Mouse (Mus musculus) hindbrain, embryonic 16.5 days (tissue): ENCODE results near the gene B4gat1. TPM values are rescaled to one million over a fixed set of nuclear protein-coding genes. Genes with fewer than 3 reads are reported as not detected.

Source experiments
- ATAC-seq: fragments of 200-750 bp; cut with Nextera tagmentation; 2 replicates; pipeline ENCODE4 v1.8.0; 2017; ENCODE audit warnings: moderate TSS enrichment, moderate library complexity
- H3K27ac ChIP-seq: fragments of 300-500 bp; sonication (generic); 2 replicates; pipeline ENCODE4 v1.5.1; 2014; ENCODE audit warnings: low read depth, mild to moderate bottlenecking, control low read depth, low read length, moderate library complexity
- H3K27me3 ChIP-seq: fragments of 300-500 bp; sonication (generic); replicated peaks from 2 replicates; pipeline ENCODE4 v1.6.1; 2014; ENCODE audit warnings: low read length; ENCODE audit not compliant: control insufficient read depth, insufficient read depth
- H3K36me3 ChIP-seq: fragments of 300-500 bp; sonication (generic); 2 replicates; pipeline ENCODE4 v1.6.1; 2014; ENCODE audit warnings: mild to moderate bottlenecking, low read length, moderate library complexity, mixed read lengths; ENCODE audit not compliant: control insufficient read depth, insufficient read depth
- H3K4me1 ChIP-seq: fragments of 300-500 bp; sonication (generic); 2 replicates; pipeline ENCODE4 v1.6.1; 2014; ENCODE audit warnings: low read depth, low read length; ENCODE audit not compliant: control insufficient read depth, insufficient read depth
- H3K4me2 ChIP-seq: fragments of 300-500 bp; sonication (generic); 2 replicates; pipeline ENCODE4 v1.6.1; 2014; ENCODE audit warnings: mild to moderate bottlenecking, low read length, control low read depth, moderate library complexity
- H3K4me3 ChIP-seq: fragments of 300-500 bp; sonication (generic); 2 replicates; pipeline ENCODE4 v1.5.1; 2014; ENCODE audit warnings: mild to moderate bottlenecking, low read length, control low read depth, moderate library complexity
- H3K9ac ChIP-seq: fragments of 300-500 bp; sonication (generic); 2 replicates; pipeline ENCODE4 v1.6.1; 2014; ENCODE audit warnings: low read depth, mild to moderate bottlenecking, control low read depth, low read length, moderate library complexity
- H3K9me3 ChIP-seq: fragments of 300-500 bp; sonication (generic); 2 replicates; pipeline ENCODE4 v1.6.1; 2014; ENCODE audit warnings: mild to moderate bottlenecking, low read length, moderate library complexity; ENCODE audit not compliant: control insufficient read depth
- WGBS: fragments of 180-500 bp; shearing (Covaris S2); extraction: QIAGEN DNeasy Blood & Tissue Kit; methylation state at CpG from one replicate; pipeline ENCODE4 v1.1.7; 2014; 5-methylcytosine and 5-hydroxymethylcytosine counted together
- polyA plus RNA-seq: library from polyadenylated mRNA; unstranded; fragments of >200 nt; fragmentation: Nextera tagmentation; extraction: Ambion mirVana; gene quantifications from 2 replicates; pipeline ENCODE4 v1.2.1, GENCODE M21; 2015

B4gat1 gene
- 116 and 133 TPM in 2 replicates for polyA plus RNA-seq

DNA sequence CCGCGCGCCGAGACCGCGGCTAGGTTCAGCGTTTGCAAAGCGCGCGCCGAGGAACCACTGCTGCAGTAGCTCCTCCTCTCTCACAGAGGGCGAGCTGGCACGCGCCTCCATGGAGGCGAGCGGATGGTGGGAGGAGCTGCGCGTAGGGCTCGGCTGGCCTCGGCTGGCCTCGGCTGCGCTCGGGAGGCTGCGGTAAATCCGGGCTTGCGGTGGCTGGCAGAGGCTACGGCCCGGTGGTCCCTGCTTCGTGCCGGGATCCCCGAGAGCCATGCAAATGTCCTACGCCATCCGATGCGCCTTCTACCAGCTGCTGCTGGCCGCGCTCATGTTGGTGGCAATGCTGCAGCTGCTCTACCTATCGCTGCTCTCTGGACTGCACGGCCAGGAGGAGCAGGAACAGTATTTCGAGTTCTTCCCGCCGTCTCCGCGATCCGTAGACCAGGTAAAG, at the start of gene B4gat1, which contains the start of gene AC124502.3:
Gene B4gat1, plus strand, starts transcription at position 118 of the 448 bp plus-strand sequence.
Gene AC124502.3, plus strand, starts transcription at position 183 of the 448 bp plus-strand sequence.
- Histone ChIP-seq H3K4me3 (peak within 1 kb of the TSS; percentile 92), H3K9ac (peak within 1 kb of the TSS; percentile 88), H3K4me2 (peak within 1 kb of the TSS; percentile 96), H3K4me1 (peaks cover 27% of the 10 kb centered on the region), H3K27me3 (no peaks in the 10 kb centered on the region), H3K36me3 (no peaks in the 10 kb centered on the region; the same call in 1 of the 2 replicates), H3K27ac (peak within 1 kb of the TSS; percentile 87), H3K9me3 (no peaks in the 10 kb centered on the region)
- 0% methylated on average over 42 of the region's 44 CpGs for WGBS
- peak; percentile 93 for ATAC-seq

DNA sequence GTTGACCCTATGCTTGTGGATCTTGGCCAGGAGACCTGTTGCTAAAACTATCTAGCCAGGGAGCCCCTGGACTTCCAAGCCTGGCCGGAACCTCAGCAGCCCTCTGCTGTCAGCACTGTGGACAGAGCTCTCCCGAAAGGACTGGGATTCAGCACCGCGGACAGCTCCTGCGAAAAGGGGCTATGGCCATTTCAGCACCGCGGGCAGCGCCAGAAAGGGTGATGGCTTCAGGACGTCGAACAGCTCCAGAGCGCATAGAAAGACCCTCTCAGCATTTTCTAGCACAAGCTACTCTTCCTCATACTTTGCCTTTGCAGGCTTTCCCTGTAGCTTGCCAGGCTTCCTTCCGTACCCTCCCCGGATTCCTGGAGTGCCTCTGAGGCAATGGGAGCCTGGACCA, 49.6 kb upstream of the B4gat1 start:
- H3K9ac ChIP-seq: peak overlapping the region; percentile 70
- whole genome bisulfite sequencing: 2% methylated on average over 13 of the region's 13 CpGs
- H3K9me3 ChIP-seq: no peaks in the 10 kb centered on the region
- H3K27ac ChIP-seq: no peak overlapping the region
- H3K4me1 ChIP-seq: peaks cover 34% of the 10 kb centered on the region
- H3K4me2 ChIP-seq: peak overlapping the region; percentile 81
- 0 out of 2 replicates have a peak, but pooled peaks have one; percentile 1 for ATAC-seq
- no peaks in the 10 kb centered on the region for H3K36me3 ChIP-seq
- H3K27me3 ChIP-seq: peaks cover 30% of the 10 kb centered on the region
- peak overlapping the region; percentile 56 for H3K4me3 ChIP-seq

DNA sequence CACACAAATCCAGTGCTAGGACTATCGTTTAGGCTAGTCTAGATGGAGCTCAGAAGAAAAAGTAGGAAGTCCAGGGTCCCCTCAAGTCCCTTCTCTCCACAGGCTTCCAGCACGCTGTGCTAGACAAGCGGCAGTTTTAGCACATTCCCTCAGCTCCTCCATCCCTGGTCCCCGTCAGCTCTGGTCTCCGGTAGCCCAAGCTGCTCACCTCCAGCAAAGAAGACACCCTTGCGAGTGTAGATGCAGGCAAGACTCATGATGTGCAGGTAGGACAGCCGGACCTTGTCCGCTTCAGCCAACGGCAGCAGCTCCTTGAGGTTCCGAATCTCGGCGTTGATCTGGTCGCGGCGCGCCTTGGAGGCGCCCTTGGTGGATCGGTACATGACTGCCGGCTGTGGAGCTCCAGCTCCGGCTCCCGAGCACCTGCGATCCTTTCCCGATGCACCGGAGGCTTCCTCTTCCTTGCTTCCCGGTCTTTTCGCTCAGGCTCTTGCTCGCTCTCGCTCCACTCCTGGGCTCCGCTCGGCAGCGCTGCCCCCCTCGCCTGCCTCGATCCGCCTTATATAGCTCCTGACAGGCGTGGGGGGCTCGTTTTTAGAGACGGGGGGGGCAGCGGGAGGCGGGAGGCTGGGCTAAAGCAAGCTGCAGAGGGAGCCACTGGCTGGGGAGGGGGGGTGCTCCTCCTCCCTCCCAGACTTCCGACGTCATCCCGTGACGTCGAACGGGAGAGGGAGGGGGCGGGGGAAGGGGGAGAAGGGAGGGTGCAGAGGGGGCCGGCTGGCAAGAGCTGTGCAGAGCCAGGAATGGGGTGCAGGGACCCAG, 49.0 kb upstream of the B4gat1 start:
- H3K9me3 ChIP-seq: no peaks in the 10 kb centered on the region
- H3K27ac ChIP-seq: peak overlapping the region; percentile 78
- peak overlapping the region; percentile 81 for H3K4me2 ChIP-seq
- peak overlapping the region; percentile 56 for H3K4me3 ChIP-seq
- ATAC-seq: peak; percentile 83
- H3K9ac ChIP-seq: peak overlapping the region; percentile 70
- H3K36me3 ChIP-seq: no peaks in the 10 kb centered on the region
- peaks cover 37% of the 10 kb centered on the region for H3K4me1 ChIP-seq
- WGBS: 11% methylated on average over 45 of the region's 47 CpGs
- peaks cover 24% of the 10 kb centered on the region for H3K27me3 ChIP-seq

DNA sequence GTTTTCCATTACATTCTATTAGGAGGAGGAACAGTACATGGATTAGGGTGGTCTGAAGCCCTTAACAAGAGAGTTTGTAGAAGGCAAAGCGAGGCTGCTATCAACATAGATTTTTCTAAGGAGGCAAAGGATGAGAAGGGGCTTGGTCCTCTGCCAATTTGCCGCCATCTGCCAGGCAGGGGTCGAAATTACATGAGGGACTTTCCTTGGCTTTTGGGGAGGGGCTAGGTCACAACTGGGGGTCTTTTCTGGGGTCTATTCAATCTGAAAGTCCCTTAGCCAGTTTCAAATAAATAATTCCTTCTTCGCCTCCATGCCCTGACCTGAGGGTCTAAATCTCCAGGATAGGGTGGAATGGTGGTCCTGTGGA, 48.4 kb upstream of the B4gat1 start, which contains the start of gene Npas4:
Gene Npas4, minus strand, starts transcription at position 61 of the 370 bp plus-strand sequence.
- peak within 1 kb of the TSS; percentile 56 for H3K4me3 ChIP-seq
- peaks cover 40% of the 10 kb centered on the region for H3K4me1 ChIP-seq
- no peaks in the 10 kb centered on the region for H3K36me3 ChIP-seq
- H3K9ac ChIP-seq: peak within 1 kb of the TSS; percentile 70
- no peaks in the 10 kb centered on the region for H3K9me3 ChIP-seq
- no peak for ATAC-seq
- peak within 1 kb of the TSS; percentile 78 for H3K27ac ChIP-seq
- WGBS: 19% methylated on average over 4 of the region's 4 CpGs
- peaks cover 18% of the 10 kb centered on the region for H3K27me3 ChIP-seq
- H3K4me2 ChIP-seq: peak within 1 kb of the TSS; percentile 81

DNA sequence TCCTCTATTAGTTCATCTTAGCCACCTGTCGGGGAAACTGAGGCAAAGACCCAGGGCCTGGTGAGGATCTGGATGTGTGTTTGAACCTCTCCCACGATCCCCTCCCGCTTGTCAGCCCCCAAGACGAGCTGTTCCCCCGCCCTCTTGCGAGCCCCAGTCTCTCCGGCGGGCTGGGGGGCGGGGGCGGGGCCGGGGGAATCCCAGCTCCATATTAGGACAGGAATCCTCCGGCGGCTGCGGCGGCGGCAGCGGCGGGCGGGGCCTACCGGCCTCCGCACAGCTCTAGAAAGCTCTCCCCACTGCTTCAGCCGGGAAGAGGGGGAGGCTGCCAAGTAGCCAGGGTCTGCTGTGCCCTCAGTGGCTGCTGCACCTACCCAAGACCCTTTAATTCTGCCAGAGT, 47.9 kb upstream of the B4gat1 start:
- no peaks in the 10 kb centered on the region for H3K36me3 ChIP-seq
- peak overlapping the region; percentile 81 for H3K4me2 ChIP-seq
- H3K4me1 ChIP-seq: peaks cover 40% of the 10 kb centered on the region
- H3K27ac ChIP-seq: peak overlapping the region; percentile 78; the same call in 1 of the 2 replicates
- WGBS: 3% methylated on average over 12 of the region's 22 CpGs
- peak overlapping the region; percentile 56 for H3K4me3 ChIP-seq
- H3K27me3 ChIP-seq: peaks cover 18% of the 10 kb centered on the region
- no peak for ATAC-seq
- no peaks in the 10 kb centered on the region for H3K9me3 ChIP-seq
- peak overlapping the region; percentile 55; the same call in 1 of the 2 replicates for H3K9ac ChIP-seq

DNA sequence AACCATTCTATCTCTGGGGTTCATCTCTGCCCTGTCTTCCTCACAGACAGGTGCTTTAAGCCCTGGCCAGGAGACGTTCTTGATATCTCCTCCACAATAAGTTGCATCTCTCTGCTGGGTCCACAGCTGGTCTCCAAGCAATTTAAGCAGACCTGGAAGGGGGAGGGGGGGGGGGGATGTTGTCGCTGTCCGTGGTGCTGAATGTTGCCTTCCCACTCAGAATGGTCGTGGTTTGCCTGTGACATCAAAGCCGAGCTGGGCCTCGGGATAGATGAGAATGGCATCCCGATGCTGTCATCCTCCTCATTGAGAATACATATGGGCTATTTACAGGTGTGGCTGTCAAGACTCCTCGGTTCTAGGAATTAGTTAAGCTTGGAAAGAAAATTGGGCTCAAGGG, 46.3 kb upstream of the B4gat1 start:
- no peak for ATAC-seq
- no peak overlapping the region for H3K9ac ChIP-seq
- no peaks in the 10 kb centered on the region for H3K36me3 ChIP-seq
- no peaks in the 10 kb centered on the region for H3K9me3 ChIP-seq
- H3K27ac ChIP-seq: no peak overlapping the region
- WGBS: 15% methylated on average over 8 of the region's 8 CpGs
- H3K4me3 ChIP-seq: no peak overlapping the region
- H3K27me3 ChIP-seq: peaks cover 9% of the 10 kb centered on the region
- 0 out of 2 replicates have a peak overlapping the region, but pooled peaks have one; percentile 29 for H3K4me2 ChIP-seq
- peaks cover 40% of the 10 kb centered on the region for H3K4me1 ChIP-seq

DNA sequence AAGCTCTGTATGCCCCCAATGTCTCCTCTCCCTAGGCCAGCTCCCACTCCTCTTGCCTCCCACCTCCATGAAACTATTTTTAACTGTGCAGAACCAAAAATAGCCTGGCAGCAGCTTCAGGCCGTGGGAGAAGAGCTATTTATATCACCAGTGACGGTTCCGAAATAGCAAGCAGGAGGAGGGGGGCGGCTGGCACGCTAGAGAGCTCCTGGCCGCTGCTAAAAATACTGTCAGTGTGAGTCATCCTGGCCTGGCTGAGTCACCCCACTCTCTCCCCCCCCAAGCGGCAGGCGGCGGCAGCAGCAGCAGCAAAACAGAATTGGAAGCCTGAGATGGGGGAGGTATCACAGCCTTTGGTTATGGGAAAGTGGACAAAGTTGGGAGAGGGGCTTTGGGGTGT, 45.7 kb upstream of the B4gat1 start:
- WGBS: 4% methylated on average over 9 of the region's 9 CpGs
- no peaks in the 10 kb centered on the region for H3K9me3 ChIP-seq
- H3K36me3 ChIP-seq: no peaks in the 10 kb centered on the region
- H3K27me3 ChIP-seq: peaks cover 8% of the 10 kb centered on the region; the same call in 1 of the 2 replicates
- H3K27ac ChIP-seq: no peak overlapping the region
- peaks cover 42% of the 10 kb centered on the region for H3K4me1 ChIP-seq
- no peak for ATAC-seq
- H3K9ac ChIP-seq: no peak overlapping the region
- H3K4me3 ChIP-seq: no peak overlapping the region
- peak overlapping the region; percentile 29 for H3K4me2 ChIP-seq

DNA sequence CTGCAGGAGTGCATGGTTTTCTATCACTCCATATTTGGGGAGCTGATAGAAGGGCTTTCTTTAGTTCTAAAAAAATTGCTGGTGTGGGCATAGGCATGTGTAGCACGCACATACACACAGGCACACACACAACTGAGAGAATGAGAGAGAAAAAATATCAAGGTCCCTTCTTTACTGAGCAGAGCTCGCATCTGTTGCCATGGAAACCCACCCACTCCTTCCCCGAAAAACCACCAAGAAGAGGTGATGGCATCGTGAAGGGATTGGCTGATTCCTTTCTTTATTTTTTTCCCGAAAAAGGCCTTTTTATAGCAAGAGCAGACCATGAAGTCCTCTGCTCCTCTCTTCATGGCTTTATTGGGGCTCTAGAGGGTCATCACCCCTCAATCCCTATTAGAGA, 44.6 kb upstream of the B4gat1 start:
- H3K27me3 ChIP-seq: peaks cover 8% of the 10 kb centered on the region; the same call in 1 of the 2 replicates
- no peak overlapping the region for H3K4me3 ChIP-seq
- ATAC-seq: no peak
- no peaks in the 10 kb centered on the region for H3K9me3 ChIP-seq
- H3K9ac ChIP-seq: no peak overlapping the region
- no peak overlapping the region for H3K4me2 ChIP-seq
- H3K36me3 ChIP-seq: no peaks in the 10 kb centered on the region
- 41% methylated on average over 5 of the region's 5 CpGs for WGBS
- peaks cover 42% of the 10 kb centered on the region for H3K4me1 ChIP-seq
- peak overlapping the region; percentile 26 for H3K27ac ChIP-seq

DNA sequence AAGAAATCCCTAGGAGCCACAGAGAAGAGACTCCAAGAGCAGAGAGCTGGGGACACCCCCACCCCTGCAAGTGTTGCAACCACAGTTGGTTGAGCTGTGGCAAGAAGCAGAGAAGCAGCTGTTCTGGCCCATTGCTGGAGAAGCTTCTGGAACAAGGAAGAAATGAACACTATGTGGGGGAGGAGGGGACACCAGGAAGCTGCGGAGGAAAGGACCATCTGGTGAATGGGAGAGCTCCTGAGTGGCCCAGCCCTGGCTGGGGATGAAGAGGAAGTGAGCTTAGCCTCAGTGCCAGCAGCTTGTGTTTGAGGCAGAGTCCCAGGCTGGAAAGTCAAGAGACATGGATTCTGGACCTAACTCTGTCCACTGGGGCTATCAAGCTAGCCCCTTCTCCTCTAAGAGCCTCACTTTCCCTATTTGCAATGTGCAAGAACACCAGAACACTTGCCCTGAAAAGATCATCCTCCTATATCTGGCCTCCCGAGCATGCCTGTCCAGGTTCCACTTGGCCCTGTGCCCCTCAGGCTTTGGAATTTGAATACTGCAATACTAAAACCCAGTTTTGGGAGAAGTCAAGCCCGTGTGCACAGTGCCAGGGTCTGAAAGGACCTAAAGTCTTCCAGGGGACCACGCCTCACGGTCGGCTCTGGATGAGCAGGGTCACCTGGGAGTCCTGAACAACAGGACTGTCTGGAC, 39.0 kb upstream of the B4gat1 start:
- H3K4me3 ChIP-seq: no peak overlapping the region
- no peak for ATAC-seq
- peak overlapping the region; percentile 35; the same call in 1 of the 2 replicates for H3K4me2 ChIP-seq
- peaks cover 37% of the 10 kb centered on the region for H3K4me1 ChIP-seq
- no peaks in the 10 kb centered on the region for H3K36me3 ChIP-seq
- H3K27me3 ChIP-seq: no peaks in the 10 kb centered on the region
- 75% methylated on average over 6 of the region's 6 CpGs for WGBS
- H3K9ac ChIP-seq: peak overlapping the region; percentile 22; the same call in 1 of the 2 replicates
- H3K9me3 ChIP-seq: no peaks in the 10 kb centered on the region
- H3K27ac ChIP-seq: no peak overlapping the region
